In genomic region chr9:8964512-8965133, GRCm38 (mm10) we compare ENCODE assay signal across 9 mouse cellular contexts. TPM values are rescaled to one million over a fixed set of nuclear protein-coding genes. Genes with fewer than 3 reads are reported as not detected.
DNase-seq lines count a peak whose midpoint lies in the region; ATAC-seq lines count a peak whose summit lies in the region.
"Had no signal": no experiment of that assay in that cellular context is flagged by ENCODE, and none has a peak within 500 bp of the region (broad histone marks: within the 10 kb centered on the region; RNA-seq: fewer than 3 reads in every experiment).

No protein-coding gene starts in this region.

- H3K4me1 ChIP-seq in forebrain, embryonic 10.5 days: no peaks in the 10 kb centered on the region
- H3K4me1 ChIP-seq in forebrain, embryonic 16.5 days (replicated peaks; ENCODE audit: control insufficient read depth, insufficient read depth, low read length): no peaks in the 10 kb centered on the region
- no peaks in the 10 kb centered on the region for H3K4me1 ChIP-seq in kidney, embryonic 15.5 days
- H3K4me1 ChIP-seq: lung, embryonic 15.5 days had no signal

- ATAC-seq in forebrain, embryonic 16.5 days: no peak; the same call in 1 of the 2 replicates
- ATAC-seq in kidney, embryonic 15.5 days (replicated peaks; ENCODE audit: low FRiP score): 0 out of 2 replicates have a peak, but pooled peaks have one; percentile 52

- no peaks in the 10 kb centered on the region for H3K27me3 ChIP-seq in forebrain, embryonic 10.5 days (ENCODE audit: poor library complexity, severe bottlenecking)
- H3K27me3 ChIP-seq in forebrain, embryonic 16.5 days (replicated peaks; ENCODE audit: control insufficient read depth, insufficient read depth, low read length): no peaks in the 10 kb centered on the region
- no peaks in the 10 kb centered on the region for H3K27me3 ChIP-seq in kidney, embryonic 15.5 days
- H3K27me3 ChIP-seq: lung, embryonic 15.5 days had no signal

- H3K36me3 ChIP-seq in forebrain, embryonic 10.5 days (replicated peaks): no peaks in the 10 kb centered on the region
- no peaks in the 10 kb centered on the region for H3K36me3 ChIP-seq in forebrain, embryonic 16.5 days (ENCODE audit: control insufficient read depth, insufficient read depth)
- H3K36me3 ChIP-seq in kidney, embryonic 15.5 days: no peaks in the 10 kb centered on the region
- H3K36me3 ChIP-seq: lung, embryonic 15.5 days had no signal

- no peaks in the 10 kb centered on the region for H3K9me3 ChIP-seq in forebrain, embryonic 10.5 days
- H3K9me3 ChIP-seq in forebrain, embryonic 16.5 days (ENCODE audit: control insufficient read depth, low read length): no peaks in the 10 kb centered on the region
- no peaks in the 10 kb centered on the region for H3K9me3 ChIP-seq in kidney, embryonic 15.5 days (replicated peaks)
- H3K9me3 ChIP-seq: lung, embryonic 15.5 days had no signal

- H3K4me3 ChIP-seq in forebrain, embryonic 10.5 days: no peak overlapping the region
- H3K4me3 ChIP-seq in forebrain, embryonic 16.5 days (replicated peaks; ENCODE audit: low read length): no peak overlapping the region
- no peak overlapping the region for H3K4me3 ChIP-seq in kidney, embryonic 15.5 days (replicated peaks)
- H3K4me3 ChIP-seq: lung, embryonic 15.5 days had no signal

- DNase-seq in forebrain, embryonic 10.5 days (ENCODE audit: extremely low spot score, low spot score): peak; percentile 21
- peak; percentile 35 for DNase-seq in urinary bladder, postnatal 14 days (ENCODE audit: low spot score)
- DNase-seq in urinary bladder, postnatal 4 days (ENCODE audit: low spot score in 2 of 2): no peak
- DNase-seq in embryo, embryonic 10 days (ENCODE audit: low spot score): peak; percentile 68
- peak; percentile 41 for DNase-seq in lung, postnatal 14 days
- peak; percentile 15 for DNase-seq in telencephalon, adult 2 months (ENCODE audit: low read depth, low spot score)

- H3K27ac ChIP-seq in forebrain, embryonic 10.5 days: no peak overlapping the region
- no peak overlapping the region for H3K27ac ChIP-seq in forebrain, embryonic 16.5 days (ENCODE audit: low read length)
- H3K27ac ChIP-seq in kidney, embryonic 15.5 days: no peak overlapping the region
- H3K27ac ChIP-seq: lung, embryonic 15.5 days had no signal

- H3K9ac ChIP-seq in forebrain, embryonic 16.5 days (replicated peaks; ENCODE audit: low read depth, low read length): no peak overlapping the region
- H3K9ac ChIP-seq in kidney, embryonic 15.5 days: no peak overlapping the region
- H3K9ac ChIP-seq: lung, embryonic 15.5 days had no signal

- H3K4me2 ChIP-seq in forebrain, embryonic 16.5 days (ENCODE audit: low read length): no peak overlapping the region
- H3K4me2 ChIP-seq in kidney, embryonic 15.5 days: no peak overlapping the region
- H3K4me2 ChIP-seq: lung, embryonic 15.5 days had no signal

- WGBS in forebrain, embryonic 10.5 days: 71% methylated on average over 8 of the region's 8 CpGs
- 71% methylated on average over 8 of the region's 8 CpGs for WGBS in forebrain, embryonic 16.5 days
- WGBS in kidney, embryonic 15.5 days: 67% methylated on average over 8 of the region's 8 CpGs

RNA-seq across cellular contexts. Expression of gene Gm16485, which starts 7.0 kb away (rescaled TPM):
- 0.07 TPM in 1 of 2 replicates, not detected in the other for polyA plus RNA-seq in forebrain, embryonic 10.5 days (2016; fragmentation: Nextera tagmentation; extraction: Ambion mirVana)
- 0.15 and 0.18 TPM in 2 replicates for polyA plus RNA-seq in forebrain, embryonic 16.5 days (2015; fragmentation: Nextera tagmentation; extraction: Ambion mirVana)
- polyA plus RNA-seq in kidney, embryonic 15.5 days (2015; fragmentation: Nextera tagmentation; extraction: Ambion mirVana): 0.13 and 0.22 TPM in 2 replicates

Comparison
In these comparisons a context has a peak if more than half of its experiments do, and no peak if none do; other contexts are left out.
1. DNase-seq: peak in forebrain, embryonic 10.5 days (single experiment), urinary bladder, postnatal 14 days (single experiment), embryo, embryonic 10 days (single experiment), lung, postnatal 14 days (single experiment) and telencephalon, adult 2 months (single experiment); none in urinary bladder, postnatal 4 days (0 of 2).